Mouse (Mus musculus): ENCODE results near the gene Trim15. TPM values are rescaled to one million over a fixed set of nuclear protein-coding genes. Genes with fewer than 3 reads are reported as not detected.
A peak's percentile ranks its signal among the peaks of the same experiment; 100 is the strongest.
"Not testable (repeated sequence)": the region's sequence is repeated elsewhere in the genome, so short reads cannot be mapped to it uniquely, and the experiment has no call there.

The Trim15 gene
- polyA plus RNA-seq, 1 experiment from 2014 or later = 0.82 TPM

- Histone ChIP-seq H3K9ac (replicated peaks) (no peak overlapping the region), H3K4me3 (replicated peaks) (no peak overlapping the region), H3K27me3 (replicated peaks) (no peaks in the 10 kb centered on the region), H3K36me3 (no peaks in the 10 kb centered on the region), H3K4me2 (no peak overlapping the region), H3K9me3 (replicated peaks) (no peaks in the 10 kb centered on the region), H3K27ac (replicated peaks) (no peak overlapping the region), H3K4me1 (peaks cover 33% of the 10 kb centered on the region)
- 80% methylated on average over 3 of the region's 3 CpGs for WGBS
- ATAC-seq (ENCODE audit: low FRiP score) = no peak
These were observed 27.1 kb downstream of the Trim15 start for GRCm38 (mm10) chr17:36839931-36840330.

DNA sequence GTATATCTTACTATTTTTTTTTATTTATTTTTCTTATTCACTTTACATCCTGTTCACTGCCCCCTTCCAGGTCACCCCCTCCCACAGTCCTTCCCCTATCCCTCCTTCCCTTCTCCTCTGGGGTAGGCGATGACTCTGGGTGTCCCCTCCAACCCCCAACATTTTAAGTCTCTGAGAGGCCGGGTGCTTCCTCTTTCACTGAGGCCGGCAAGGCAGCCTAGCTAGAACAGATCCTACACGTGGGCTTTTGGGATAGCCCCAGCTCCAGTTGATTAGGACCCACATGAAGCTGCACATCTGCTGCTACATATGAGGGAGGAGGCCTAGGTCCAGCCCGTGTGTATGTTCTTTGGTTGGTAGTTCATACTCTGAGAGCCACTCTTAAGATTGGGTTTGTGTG lies 28.0 kb downstream of the Trim15 start:
- H3K9ac ChIP-seq (replicated peaks) = no peak overlapping the region
- 88% methylated on average over 5 of the region's 5 CpGs for WGBS

DNA sequence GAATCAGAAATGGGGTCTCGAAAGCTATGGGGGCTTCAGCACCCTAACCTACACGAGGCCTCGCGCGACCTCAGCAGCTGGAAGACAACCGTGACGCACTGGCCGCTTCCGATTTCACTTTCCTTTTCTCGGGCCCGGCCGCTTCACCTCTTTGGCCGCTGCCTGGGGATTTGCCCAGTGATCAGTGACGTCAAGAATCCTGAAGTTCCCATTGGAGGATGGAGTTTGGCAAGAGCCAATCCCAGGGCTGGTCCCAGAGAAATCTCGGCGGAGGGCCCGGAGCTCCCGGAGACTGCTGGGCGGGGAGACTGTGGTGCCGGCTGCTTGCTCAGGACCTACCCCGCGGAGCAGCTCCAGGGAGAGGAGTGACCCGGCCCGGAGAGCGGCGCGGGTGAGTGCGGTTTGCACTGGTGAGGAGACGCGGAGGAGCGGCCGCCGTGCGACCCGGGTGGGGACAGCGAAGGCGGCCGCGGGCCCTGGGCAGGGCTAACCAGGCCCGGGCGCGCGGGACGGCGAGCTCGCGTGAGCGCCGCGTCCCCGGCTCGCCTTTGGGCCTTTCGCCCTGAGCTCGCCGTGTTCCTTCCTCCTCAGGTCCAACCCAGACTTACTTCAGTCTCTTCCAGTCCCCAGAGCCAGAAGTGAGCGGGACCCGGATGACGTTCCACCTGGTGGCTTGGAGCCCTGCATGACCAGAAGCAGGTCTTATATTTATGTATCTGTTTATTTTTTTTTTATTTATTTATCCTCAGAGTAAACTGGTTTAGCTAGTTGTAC lies 29.9 kb downstream of the Trim15 start, which contains the start of gene Trim26:
TSS of gene Trim26 (plus strand) at position 261 of the 774 bp plus-strand sequence.
- Histone ChIP-seq H3K4me2 (peak within 1 kb of the TSS; percentile 63), H3K4me1 (peaks cover 33% of the 10 kb centered on the region), H3K4me3 (replicated peaks) (peak within 1 kb of the TSS; percentile 84), H3K36me3 (no peaks in the 10 kb centered on the region), H3K9ac (replicated peaks) (peak within 1 kb of the TSS; percentile 80), H3K27me3 (replicated peaks) (no peaks in the 10 kb centered on the region), H3K9me3 (replicated peaks) (no peaks in the 10 kb centered on the region), H3K27ac (replicated peaks) (peak within 1 kb of the TSS; percentile 95)
- peak; percentile 99 for ATAC-seq (ENCODE audit: low FRiP score)
- WGBS = under 1% methylated on average over 58 of the region's 58 CpGs

More for the DNA sequence above, 28.0 kb downstream of the Trim15 start:
- H3K36me3 ChIP-seq = no peaks in the 10 kb centered on the region
- ATAC-seq (ENCODE audit: low FRiP score) = no peak
- no peak overlapping the region for H3K4me3 ChIP-seq (replicated peaks)
- peaks cover 33% of the 10 kb centered on the region for H3K4me1 ChIP-seq
- no peak overlapping the region for H3K27ac ChIP-seq (replicated peaks)
- no peaks in the 10 kb centered on the region for H3K9me3 ChIP-seq (replicated peaks)
- no peaks in the 10 kb centered on the region for H3K27me3 ChIP-seq (replicated peaks)
- no peak overlapping the region for H3K4me2 ChIP-seq

- Histone ChIP-seq H3K27me3 (replicated peaks) (no peaks in the 10 kb centered on the region), H3K9ac (replicated peaks) (peak overlapping the region; percentile 45), H3K9me3 (replicated peaks) (no peaks in the 10 kb centered on the region), H3K4me1 (peaks cover 33% of the 10 kb centered on the region), H3K36me3 (no peaks in the 10 kb centered on the region), H3K4me3 (replicated peaks) (peak overlapping the region; percentile 84), H3K27ac (replicated peaks) (peak overlapping the region; percentile 95), H3K4me2 (peak overlapping the region; percentile 63)
- 15% methylated on average over 3 of the region's 3 CpGs for WGBS
- peak; percentile 57 for ATAC-seq (ENCODE audit: low FRiP score)
These were observed 30.6 kb downstream of the Trim15 start for GRCm38 (mm10) chr17:36836427-36836812.

GRCm38 (mm10) chr17:36835591-36836426 lies 31.2 kb downstream of the Trim15 start:
- H3K4me1 ChIP-seq = peaks cover 30% of the 10 kb centered on the region
- 34% methylated on average over 12 of the region's 12 CpGs for WGBS

GRCm38 (mm10) chr17:36832694-36833093 lies 34.3 kb downstream of the Trim15 start:
- 58% methylated on average over 4 of the region's 4 CpGs for WGBS
- Histone ChIP-seq H3K27me3 (replicated peaks) (0 out of 2 replicates have a peak, but pooled peaks cover 3% of the 10 kb centered on the region), H3K9ac (replicated peaks) (no peak overlapping the region), H3K9me3 (replicated peaks) (no peaks in the 10 kb centered on the region), H3K27ac (replicated peaks) (no peak overlapping the region), H3K4me2 (no peak overlapping the region), H3K36me3 (no peaks in the 10 kb centered on the region), H3K4me1 (peaks cover 12% of the 10 kb centered on the region), H3K4me3 (replicated peaks) (no peak overlapping the region)
- no peak for ATAC-seq (ENCODE audit: low FRiP score)

More at GRCm38 (mm10) chr17:36835591-36836426, 31.2 kb downstream of the Trim15 start:
- peak overlapping the region; percentile 95; the same call in 1 of the 2 replicates for H3K27ac ChIP-seq (replicated peaks)
- no peak for ATAC-seq (ENCODE audit: low FRiP score)
- no peaks in the 10 kb centered on the region for H3K36me3 ChIP-seq
- peak overlapping the region; percentile 84 for H3K4me3 ChIP-seq (replicated peaks)
- peak overlapping the region; percentile 63 for H3K4me2 ChIP-seq
- H3K9me3 ChIP-seq (replicated peaks) = no peaks in the 10 kb centered on the region
- H3K27me3 ChIP-seq (replicated peaks) = no peaks in the 10 kb centered on the region
- H3K9ac ChIP-seq (replicated peaks) = 0 out of 2 replicates have a peak overlapping the region, but pooled peaks have one; percentile 45

DNA sequence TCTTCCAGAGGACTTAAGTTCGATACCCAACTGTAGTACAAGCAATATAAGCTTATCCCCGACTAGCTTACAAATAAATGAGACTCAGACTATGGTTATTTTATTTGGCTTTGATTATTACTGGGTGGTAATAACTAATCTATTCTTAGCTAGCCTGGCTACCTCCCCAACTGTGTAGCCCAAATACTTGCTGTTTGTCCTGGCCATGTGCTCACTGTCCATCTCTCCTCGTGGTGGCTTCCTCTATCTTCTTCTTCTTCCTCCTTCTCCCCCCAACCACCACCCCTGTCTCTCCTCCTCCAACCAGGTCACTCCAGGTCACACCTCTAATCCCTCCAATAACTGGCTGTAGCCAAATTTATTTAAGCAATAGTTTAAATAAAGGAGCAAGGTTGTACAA lies 36.5 kb downstream of the Trim15 start:
- Histone ChIP-seq H3K27ac (replicated peaks) (no peak overlapping the region), H3K4me1 (no peaks in the 10 kb centered on the region), H3K4me2 (no peak overlapping the region), H3K9ac (replicated peaks) (no peak overlapping the region), H3K27me3 (replicated peaks) (0 out of 2 replicates have a peak, but pooled peaks cover 3% of the 10 kb centered on the region), H3K4me3 (replicated peaks) (no peak overlapping the region), H3K36me3 (no peaks in the 10 kb centered on the region), H3K9me3 (replicated peaks) (no peaks in the 10 kb centered on the region)
- WGBS = 85% methylated on average over 3 of the region's 3 CpGs
- ATAC-seq (ENCODE audit: low FRiP score) = no peak

DNA sequence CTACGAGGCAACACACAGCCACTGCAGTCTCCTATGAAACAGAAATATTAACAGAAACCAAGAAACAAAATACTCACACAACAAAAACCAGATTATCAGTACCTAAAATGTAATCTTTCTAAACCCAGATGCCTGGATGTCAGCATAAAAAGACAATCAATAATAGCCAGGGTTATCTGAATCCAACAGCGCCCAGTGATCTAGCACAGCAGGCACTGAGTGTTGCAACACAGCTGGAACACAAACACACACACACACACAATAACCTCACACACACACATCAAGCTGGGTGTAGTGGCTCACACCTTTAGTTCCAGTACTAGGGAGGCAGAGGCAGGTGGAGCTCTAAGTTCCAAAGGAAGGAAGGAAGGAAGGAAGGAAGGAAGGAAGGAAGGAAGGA lies 38.5 kb downstream of the Trim15 start:
- H3K27ac ChIP-seq (replicated peaks) = no peak overlapping the region
- WGBS = 84% methylated on average over 2 of the region's 2 CpGs
- H3K9me3 ChIP-seq (replicated peaks) = no peaks in the 10 kb centered on the region
- H3K4me3 ChIP-seq (replicated peaks) = no peak overlapping the region
- H3K36me3 ChIP-seq = no peaks in the 10 kb centered on the region
- no peak overlapping the region for H3K4me2 ChIP-seq
- no peak for ATAC-seq (ENCODE audit: low FRiP score)
- 0 out of 2 replicates have a peak, but pooled peaks cover 3% of the 10 kb centered on the region for H3K27me3 ChIP-seq (replicated peaks)
- H3K4me1 ChIP-seq = no peaks in the 10 kb centered on the region
- no peak overlapping the region for H3K9ac ChIP-seq (replicated peaks)

DNA sequence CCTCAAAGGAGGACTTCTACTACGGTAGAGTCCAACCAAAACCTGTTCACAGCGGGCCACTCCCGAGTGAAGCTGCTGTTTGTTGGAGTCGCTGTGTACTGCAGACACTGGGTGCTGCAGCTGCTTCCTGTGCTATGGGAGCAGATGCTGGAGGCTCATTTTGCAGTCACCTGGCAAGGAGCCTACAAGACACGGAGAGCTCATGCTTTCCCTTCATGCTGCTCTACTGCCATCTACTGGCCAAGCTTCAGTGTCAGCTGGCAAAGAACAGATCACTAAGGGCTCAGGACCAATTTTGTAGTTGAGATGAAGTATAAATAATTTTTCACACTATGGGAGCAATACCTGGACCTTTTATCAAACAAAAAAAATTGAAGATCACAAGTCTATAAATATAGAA lies 41.0 kb downstream of the Trim15 start:
- H3K4me2 ChIP-seq = peak overlapping the region; percentile 50
- H3K4me3 ChIP-seq (replicated peaks); H3K4me1 ChIP-seq; H3K27ac ChIP-seq (replicated peaks); H3K27me3 ChIP-seq (replicated peaks); H3K36me3 ChIP-seq; H3K9ac ChIP-seq (replicated peaks); H3K9me3 ChIP-seq (replicated peaks): not testable (repeated sequence)
- 11% methylated on average over 5 of the region's 5 CpGs for WGBS
- peak; percentile 89 for ATAC-seq (ENCODE audit: low FRiP score)

DNA sequence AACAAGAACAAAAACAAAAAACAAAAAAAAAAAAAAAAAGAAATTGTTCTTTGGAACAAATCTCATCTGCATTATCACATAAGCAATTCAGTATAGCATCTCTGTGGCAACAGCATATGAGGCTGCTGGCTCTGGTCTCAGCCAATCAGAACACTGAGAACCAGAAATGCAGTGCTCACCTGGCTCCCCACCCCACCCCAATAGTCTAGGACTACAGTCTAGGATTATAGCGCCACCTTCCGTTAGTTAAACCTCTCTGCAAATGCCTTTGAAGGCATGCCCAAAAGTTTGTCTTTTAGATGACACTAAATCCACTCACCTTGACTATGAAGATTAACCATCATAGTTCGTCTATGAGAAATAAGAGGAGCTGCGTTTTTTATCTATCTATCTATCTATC lies 41.5 kb downstream of the Trim15 start:
- Histone ChIP-seq H3K4me2 (peak overlapping the region; percentile 50), H3K36me3 (no peaks in the 10 kb centered on the region), H3K9me3 (replicated peaks) (no peaks in the 10 kb centered on the region), H3K4me1 (no peaks in the 10 kb centered on the region), H3K27ac (replicated peaks) (no peak overlapping the region), H3K4me3 (replicated peaks) (no peak overlapping the region), H3K9ac (replicated peaks) (no peak overlapping the region), H3K27me3 (replicated peaks) (0 out of 2 replicates have a peak, but pooled peaks cover 3% of the 10 kb centered on the region)
- ATAC-seq (ENCODE audit: low FRiP score) = peak; percentile 90
- 38% methylated on average over 4 of the region's 4 CpGs for WGBS

GRCm38 (mm10) chr17:36824005-36824404 lies 43.0 kb downstream of the Trim15 start:
- Histone ChIP-seq H3K9ac (replicated peaks) (no peak overlapping the region), H3K4me1 (no peaks in the 10 kb centered on the region), H3K36me3 (no peaks in the 10 kb centered on the region), H3K27ac (replicated peaks) (no peak overlapping the region), H3K4me2 (no peak overlapping the region), H3K27me3 (replicated peaks) (0 out of 2 replicates have a peak, but pooled peaks cover 3% of the 10 kb centered on the region), H3K4me3 (replicated peaks) (no peak overlapping the region), H3K9me3 (replicated peaks) (no peaks in the 10 kb centered on the region)
- ATAC-seq (ENCODE audit: low FRiP score) = no peak
